Mouse (Mus musculus): Measurements from ENCODE around the gene Aldh1a3.

The Aldh1a3 gene

DNA sequence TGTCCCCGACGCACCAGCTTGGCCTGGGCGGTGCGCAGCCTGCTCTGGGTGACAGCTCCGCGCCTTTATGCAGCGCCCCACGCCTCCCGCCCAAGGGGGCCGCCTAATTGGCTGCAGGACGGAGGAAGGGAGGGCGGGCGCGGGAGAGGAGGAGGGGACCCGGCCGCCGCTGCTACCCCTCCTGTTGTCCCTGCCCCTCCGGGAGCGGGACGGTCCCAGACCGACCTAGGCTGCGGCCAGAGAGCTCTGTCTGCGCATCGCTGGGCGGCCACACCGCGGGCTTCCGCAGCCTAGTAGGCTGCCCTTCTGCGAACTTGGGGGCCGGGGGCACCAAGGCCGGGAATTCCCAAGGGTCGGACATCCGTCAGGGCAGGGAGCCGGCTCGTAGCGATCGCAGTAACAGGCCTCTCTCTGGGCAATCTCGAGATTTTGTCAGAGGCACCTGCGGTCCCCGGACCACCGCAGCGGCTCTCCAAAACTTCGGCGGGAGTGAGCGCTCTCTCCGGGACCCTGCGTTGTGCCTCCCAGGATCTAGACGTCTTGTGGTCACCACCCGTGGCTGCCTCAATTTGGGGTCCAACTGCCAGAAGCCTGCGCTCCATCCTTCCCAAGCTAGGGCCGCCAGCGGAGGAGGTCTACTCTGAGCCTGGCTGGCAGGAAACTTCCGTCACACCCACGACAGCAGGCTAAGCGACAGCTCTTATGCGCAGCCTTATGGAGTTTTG, at the start of gene Aldh1a3:
Gene Aldh1a3, minus strand, starts transcription at position 81 of the 725 bp plus-strand sequence.
- DNase-seq (ENCODE audit: low spot score in 2 of 2): no peak

- DNase-seq (ENCODE audit: low spot score in 2 of 2): no peak
These were observed 49.0 kb upstream of the Aldh1a3 start for GRCm38 (mm10) chr7:66476289-66476688.

DNA sequence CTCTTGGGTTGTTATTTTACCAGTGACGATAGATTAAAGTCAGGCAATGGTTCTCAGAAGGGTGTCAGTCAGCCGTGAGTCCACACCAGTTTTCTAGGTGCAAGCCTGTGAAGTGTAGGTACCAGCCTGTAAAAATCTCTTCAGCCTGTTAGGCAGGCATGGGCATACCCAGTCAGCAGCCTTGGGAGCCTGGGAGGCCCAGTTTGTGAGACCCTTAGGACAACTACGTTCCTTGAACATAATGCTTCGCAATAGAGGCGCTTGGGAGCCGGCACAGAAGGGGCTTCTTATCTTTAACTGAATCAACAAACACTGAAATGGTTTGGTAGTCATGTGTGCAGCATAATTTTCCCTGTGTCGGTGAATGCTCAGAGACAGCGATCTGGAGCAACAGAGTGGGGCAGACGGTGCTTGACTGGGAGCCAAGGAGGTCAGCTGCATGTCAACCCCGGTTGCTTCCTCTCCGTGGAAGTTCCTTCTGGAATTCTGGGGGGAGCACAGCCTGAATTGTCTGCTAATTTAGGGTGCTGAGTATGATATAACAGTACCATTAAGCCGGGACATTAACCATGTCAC, 44.4 kb upstream of the Aldh1a3 start:
- no peak for DNase-seq (ENCODE audit: low spot score in 2 of 2)

DNA sequence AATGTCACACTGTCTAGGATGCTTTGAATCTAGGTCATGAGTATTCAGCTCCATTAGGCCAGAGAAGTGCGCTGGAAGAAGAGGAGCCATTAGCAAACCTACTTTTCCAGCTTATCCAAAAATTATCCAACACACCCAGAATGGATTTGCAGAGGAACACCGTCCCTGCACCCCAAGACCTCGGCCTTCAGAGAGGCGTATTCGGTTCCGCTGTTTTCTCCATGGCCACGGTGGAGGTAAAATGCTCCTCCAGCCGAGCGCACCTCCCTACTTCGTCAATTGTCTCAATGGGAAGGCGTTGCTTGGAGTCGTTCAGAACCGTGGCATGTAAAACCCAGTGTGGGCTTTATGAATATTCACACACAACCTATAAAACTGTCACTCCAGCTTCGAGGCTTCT, 39.3 kb upstream of the Aldh1a3 start:
- DNase-seq (ENCODE audit: low spot score in 2 of 2): no peak

- no peak for DNase-seq (ENCODE audit: low spot score in 2 of 2)
These were observed 37.9 kb upstream of the Aldh1a3 start for GRCm38 (mm10) chr7:66465241-66465640.

GRCm38 (mm10) chr7:66463081-66463480, 35.8 kb upstream of the Aldh1a3 start:
- no peak for DNase-seq (ENCODE audit: low spot score in 2 of 2)

GRCm38 (mm10) chr7:66451622-66452295, 24.4 kb upstream of the Aldh1a3 start:
- DNase-seq (ENCODE audit: low spot score in 2 of 2): no peak

- no peak for DNase-seq (ENCODE audit: low spot score in 2 of 2)
These were observed 22.8 kb upstream of the Aldh1a3 start for GRCm38 (mm10) chr7:66449971-66450752.

DNA sequence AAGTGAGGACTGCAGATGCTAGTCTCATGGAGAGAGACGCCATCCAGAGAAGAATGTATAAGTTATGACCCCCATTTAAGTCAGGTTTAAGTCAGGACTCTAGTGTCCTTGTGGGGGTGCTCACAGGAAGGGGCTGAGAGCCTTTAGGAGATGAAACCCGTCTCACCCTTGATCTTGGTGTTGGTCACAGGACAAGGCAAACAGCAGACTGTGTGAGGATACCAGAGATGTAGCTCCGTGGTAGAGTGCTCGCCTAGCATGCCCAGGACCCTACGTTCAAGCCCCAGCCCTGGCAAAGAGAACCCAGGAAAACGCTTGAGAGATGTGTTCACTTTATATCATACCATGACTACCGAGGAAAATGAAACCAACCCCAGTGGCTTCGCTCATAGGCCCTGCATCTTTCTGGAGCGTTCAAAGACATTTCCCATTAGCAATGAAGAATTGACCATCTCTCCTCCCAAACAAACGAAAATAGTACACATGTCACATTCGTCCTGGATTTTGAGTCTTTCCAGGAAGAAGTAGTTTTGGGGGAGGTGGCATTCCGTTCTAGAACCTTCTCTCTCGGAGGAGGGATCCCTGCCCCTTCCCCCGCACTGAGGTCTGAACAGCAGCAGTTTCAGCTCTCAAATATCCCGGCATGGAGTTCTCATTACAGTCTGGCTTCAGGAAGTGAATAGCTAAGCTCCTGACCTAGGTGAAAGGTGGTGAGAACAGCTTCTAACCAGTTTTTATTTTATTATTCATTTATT, 21.6 kb upstream of the Aldh1a3 start:
- DNase-seq (ENCODE audit: low spot score in 2 of 2): no peak

DNA sequence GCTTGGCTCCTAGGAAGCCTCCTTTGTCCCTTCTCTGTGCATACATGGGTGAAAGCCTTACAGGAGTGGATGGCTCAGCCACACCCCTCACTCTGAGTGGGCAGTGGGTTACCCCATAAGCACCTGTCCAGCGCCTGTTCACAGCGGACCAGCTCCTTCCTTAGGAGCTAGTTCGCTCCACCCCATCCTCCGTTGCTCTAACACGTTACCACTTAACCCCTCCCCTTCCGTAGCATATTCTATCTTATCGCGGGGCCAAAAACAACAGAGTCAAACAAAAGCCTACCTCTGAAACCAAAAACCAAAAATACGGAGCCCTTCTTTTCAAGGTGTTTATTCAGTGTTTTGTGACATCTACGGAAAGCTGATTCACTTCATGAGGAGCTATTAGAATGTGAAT, 21.0 kb upstream of the Aldh1a3 start:
- DNase-seq (ENCODE audit: low spot score in 2 of 2): no peak

- DNase-seq (ENCODE audit: low spot score in 2 of 2): no peak
These were observed 19.5 kb upstream of the Aldh1a3 start for GRCm38 (mm10) chr7:66446860-66447259.

DNA sequence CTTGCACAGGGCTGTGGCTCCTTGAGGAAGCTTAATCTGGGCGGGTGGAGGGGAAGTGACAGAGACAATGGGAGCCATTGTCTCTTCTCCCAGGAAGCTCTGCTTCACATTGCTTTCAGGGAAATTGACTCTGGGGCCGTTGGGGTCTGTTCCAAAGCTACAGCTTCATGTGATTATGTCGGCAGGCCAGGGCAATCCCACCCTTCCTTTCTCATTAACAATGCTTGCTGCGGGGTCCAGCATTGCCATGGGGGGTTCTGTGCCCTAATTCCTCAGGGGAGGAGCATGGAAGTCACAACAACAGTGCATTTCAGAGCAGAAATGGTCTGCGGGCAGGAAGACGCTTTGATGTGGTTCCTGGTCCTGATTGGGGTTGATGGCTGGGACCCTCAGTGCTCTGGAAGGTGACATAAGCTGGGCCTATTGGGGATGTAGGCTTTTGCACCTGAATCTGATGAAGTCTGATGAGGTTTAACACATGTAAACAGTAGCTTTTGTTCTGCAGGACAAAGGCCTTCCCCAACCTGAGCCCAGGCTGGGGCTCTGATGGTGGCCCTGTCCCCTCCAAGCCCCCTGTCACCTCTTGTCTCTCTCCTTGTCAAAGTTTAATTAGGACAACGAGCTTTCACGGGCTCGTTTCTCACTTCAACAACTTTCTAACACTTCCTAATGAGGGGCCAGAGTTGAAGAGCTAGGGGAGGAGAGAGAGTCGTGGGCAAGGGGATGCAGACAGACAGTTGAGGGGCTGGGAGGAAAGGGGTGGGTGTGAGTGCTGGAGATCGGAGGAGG, 18.0 kb upstream of the Aldh1a3 start:
- no peak for DNase-seq (ENCODE audit: low spot score in 2 of 2)

DNA sequence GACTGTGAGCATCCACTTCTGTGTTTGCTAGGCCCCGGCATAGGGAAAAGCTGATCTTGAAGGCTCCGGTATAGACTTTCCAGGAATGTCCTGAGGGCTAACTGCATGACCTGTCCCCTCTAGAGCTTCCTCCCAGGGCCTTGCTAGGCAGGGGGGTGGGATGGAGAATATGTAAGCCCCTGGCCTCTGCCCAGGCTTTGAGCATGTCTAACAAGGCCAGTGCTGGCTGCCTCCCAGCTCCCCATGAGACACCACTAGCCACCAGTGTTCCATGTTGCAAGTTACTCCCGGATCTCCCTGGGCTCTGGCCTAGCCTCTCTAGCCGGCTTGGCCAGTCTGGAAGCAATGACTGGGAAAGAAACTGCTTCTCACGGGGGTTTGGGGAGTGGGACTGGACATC, 17.4 kb upstream of the Aldh1a3 start:
- DNase-seq (ENCODE audit: low spot score in 2 of 2): no peak

DNA sequence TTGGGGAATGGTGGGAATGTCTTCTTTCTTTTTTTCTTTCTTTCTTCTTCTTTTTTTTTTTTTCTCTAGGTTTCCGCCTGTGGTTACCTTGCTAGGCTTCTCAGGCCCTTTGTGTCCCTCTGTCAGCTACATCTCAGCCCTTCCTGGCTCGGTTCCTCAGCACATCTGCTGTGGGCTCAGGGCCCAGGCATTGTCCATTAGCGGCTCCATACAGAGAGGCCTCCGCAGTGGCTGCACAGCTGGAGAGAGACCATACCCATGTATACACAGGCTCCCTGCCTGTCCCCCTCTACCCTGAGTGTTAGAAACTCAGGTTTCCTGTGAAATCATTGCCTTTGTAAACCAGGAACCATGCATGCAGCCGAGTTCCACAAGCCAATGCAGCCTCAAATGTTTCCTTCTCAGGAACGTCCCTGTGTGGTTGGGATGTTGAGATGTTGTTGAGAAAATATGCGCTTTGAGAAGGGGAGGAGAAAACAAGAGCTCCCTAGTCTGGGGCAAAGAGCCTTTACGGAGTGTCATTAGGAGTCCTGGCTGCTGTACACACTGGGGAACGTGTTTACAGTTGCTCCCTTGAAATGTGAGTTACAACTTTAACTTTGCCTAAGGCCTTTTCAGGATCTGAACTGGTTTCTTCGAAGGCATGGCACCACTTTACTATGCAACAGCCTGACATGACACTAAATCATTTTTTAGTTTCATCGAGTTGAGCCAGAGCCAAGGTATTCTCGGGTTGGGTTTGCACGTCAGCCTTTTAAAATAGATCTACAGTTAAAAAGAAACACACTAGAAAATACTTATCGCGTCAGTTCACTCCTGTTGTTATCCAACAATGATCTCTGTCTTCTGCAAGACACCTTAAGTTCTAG, 15.4 kb upstream of the Aldh1a3 start:
- DNase-seq (ENCODE audit: low spot score in 2 of 2): no peak

GRCm38 (mm10) chr7:66438787-66439669, 11.7 kb upstream of the Aldh1a3 start:
- DNase-seq (ENCODE audit: low spot score in 2 of 2): no peak

- DNase-seq (ENCODE audit: low spot score in 2 of 2): peak; percentile 53 to 60
These were observed 7.2 kb upstream of the Aldh1a3 start for GRCm38 (mm10) chr7:66434453-66434935.

- no peak for DNase-seq (ENCODE audit: low spot score in 2 of 2)
These were observed 272 bp downstream of the Aldh1a3 start for GRCm38 (mm10) chr7:66427053-66427436.

DNA sequence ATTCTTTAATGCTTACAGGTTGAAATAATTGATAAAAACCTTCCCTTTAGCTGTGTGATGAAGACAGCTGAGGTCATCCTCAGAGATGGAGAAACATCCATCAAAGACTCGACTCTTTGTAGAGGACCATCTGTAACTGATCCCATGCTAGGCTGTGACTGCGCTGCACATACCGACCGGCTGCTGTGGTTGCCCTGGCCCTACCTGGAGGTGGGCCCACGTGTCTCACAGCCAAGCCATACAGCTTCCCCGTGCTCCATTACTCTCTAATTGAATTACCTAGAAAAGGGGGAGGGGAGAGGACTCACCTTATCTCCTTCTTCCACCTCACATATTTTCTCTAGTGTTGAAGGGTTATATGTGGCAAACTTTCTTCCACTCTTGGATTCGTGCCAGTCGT, 5.4 kb downstream of the Aldh1a3 start:
- DNase-seq (ENCODE audit: low spot score in 2 of 2): no peak

DNA sequence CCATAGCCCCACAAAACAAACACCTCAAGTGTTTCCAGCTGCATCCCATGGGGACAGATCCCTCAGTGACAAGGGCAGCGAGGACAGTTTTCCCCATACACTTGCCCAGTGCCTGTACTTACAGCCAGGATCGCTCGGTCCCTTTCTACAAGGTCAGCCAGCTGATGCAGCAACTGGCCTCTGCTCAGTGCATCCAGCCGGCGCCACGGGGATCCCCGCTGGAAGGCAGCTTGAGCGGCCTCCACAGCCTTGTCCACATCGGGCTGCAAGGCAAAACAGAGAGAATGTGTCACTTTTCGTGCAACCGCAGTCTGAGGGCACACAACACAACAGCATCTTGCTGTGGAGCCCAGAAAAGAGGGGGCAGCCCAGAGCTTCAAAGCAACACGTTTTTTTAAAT, 8.3 kb downstream of the Aldh1a3 start:
- no peak for DNase-seq (ENCODE audit: low spot score in 2 of 2)
